10 mouse cellular contexts compared by ENCODE assay signal in genomic region chr6:38649545-38649944, GRCm38 (mm10). TPM values are rescaled to one million over a fixed set of nuclear protein-coding genes. Genes with fewer than 3 reads are reported as not detected.
A peak's percentile ranks its signal among the peaks of the same experiment; 100 is the strongest.
DNase-seq lines count a peak whose midpoint lies in the region; TF ChIP-seq lines count a peak whose summit lies in the region.
"Had no signal": no experiment of that assay in that cellular context is flagged by ENCODE, and none has a peak within 500 bp of the region (broad histone marks: within the 10 kb centered on the region; RNA-seq: fewer than 3 reads in every experiment).

No protein-coding gene starts in this region.

- intact Hi-C loops in heart, postnatal 14 days (cut with DNase I) = no loop called here

- no peak overlapping the region for H3K4me3 ChIP-seq in E14TG2a.4 (replicated peaks; ENCODE audit: low read length)
- H3K4me3 ChIP-seq: hindbrain, embryonic 15.5 days; midbrain, embryonic 12.5 days had no signal

- H3K4me1 ChIP-seq in E14TG2a.4 (replicated peaks; ENCODE audit: low read depth, low read length) = peaks cover 8% of the 10 kb centered on the region
- H3K4me1 ChIP-seq: midbrain, embryonic 12.5 days had no signal

- H3K36me3 ChIP-seq in E14TG2a.4 (ENCODE audit: insufficient read depth, low read length) = no peaks in the 10 kb centered on the region
- H3K36me3 ChIP-seq: hindbrain, embryonic 15.5 days; midbrain, embryonic 12.5 days had no signal

- peak; percentile 49 for DNase-seq in kidney, postnatal 10 days
- DNase-seq in kidney, adult 18-20 months = no peak
- peak; percentile 70 for DNase-seq in ZHBTc4 (ENCODE audit: low read depth, low spot score)
- peak; percentile 23 for DNase-seq in naive thymus-derived CD4-positive, alpha-beta T cell, adult 2 months (ENCODE audit: low read depth)
- no peak for DNase-seq in right cerebral cortex, postnatal 14 days
- no peak for DNase-seq in heart, adult 11 months
- no peak for DNase-seq in heart, postnatal 14 days

- peaks cover 22% of the 10 kb centered on the region for H3K9me3 ChIP-seq in E14TG2a.4 (ENCODE audit: low read length)
- H3K9me3 ChIP-seq: hindbrain, embryonic 15.5 days; midbrain, embryonic 12.5 days had no signal

- peaks cover 31% of the 10 kb centered on the region for H3K27me3 ChIP-seq in E14TG2a.4 (ENCODE audit: insufficient read depth, low read length)
- H3K27me3 ChIP-seq: hindbrain, embryonic 15.5 days; midbrain, embryonic 12.5 days had no signal

- TF ChIP-seq CTCF in E14TG2a.4 (conservative IDR thresholded peaks at IDR 0.05; ENCODE audit: low read length) = peak; percentile 48

RNA-seq across cellular contexts. Expression of gene Klrg2, which starts 12.5 kb away (rescaled TPM):
- total RNA-seq in heart, postnatal 14 days (2021) = under 1 TPM; 0.24 to 0.32 TPM

RNA-seq across cellular contexts. Expression of gene Clec2l, which starts 13.3 kb away (rescaled TPM):
- total RNA-seq in heart, postnatal 14 days (2021) = 1 to 10 TPM; 1.9 to 2.4 TPM

Comparison
In these comparisons a context has a peak if more than half of its experiments do, and no peak if none do; other contexts are left out.
1. DNase-seq: peak in kidney, postnatal 10 days (single experiment), ZHBTc4 (single experiment) and naive thymus-derived CD4-positive, alpha-beta T cell, adult 2 months (single experiment); none in kidney, adult 18-20 months (single experiment), right cerebral cortex, postnatal 14 days (single experiment), heart, adult 11 months (single experiment) and heart, postnatal 14 days (0 of 2).